Mouse (Mus musculus) testis, postnatal 14 days (tissue): ENCODE data around the gene Tmem33.

Source experiments
- DNase-seq: peaks from one replicate; pipeline ENCODE4 v3.0.0; 2021; ENCODE audit warnings: low spot score

Tmem33 gene

DNA sequence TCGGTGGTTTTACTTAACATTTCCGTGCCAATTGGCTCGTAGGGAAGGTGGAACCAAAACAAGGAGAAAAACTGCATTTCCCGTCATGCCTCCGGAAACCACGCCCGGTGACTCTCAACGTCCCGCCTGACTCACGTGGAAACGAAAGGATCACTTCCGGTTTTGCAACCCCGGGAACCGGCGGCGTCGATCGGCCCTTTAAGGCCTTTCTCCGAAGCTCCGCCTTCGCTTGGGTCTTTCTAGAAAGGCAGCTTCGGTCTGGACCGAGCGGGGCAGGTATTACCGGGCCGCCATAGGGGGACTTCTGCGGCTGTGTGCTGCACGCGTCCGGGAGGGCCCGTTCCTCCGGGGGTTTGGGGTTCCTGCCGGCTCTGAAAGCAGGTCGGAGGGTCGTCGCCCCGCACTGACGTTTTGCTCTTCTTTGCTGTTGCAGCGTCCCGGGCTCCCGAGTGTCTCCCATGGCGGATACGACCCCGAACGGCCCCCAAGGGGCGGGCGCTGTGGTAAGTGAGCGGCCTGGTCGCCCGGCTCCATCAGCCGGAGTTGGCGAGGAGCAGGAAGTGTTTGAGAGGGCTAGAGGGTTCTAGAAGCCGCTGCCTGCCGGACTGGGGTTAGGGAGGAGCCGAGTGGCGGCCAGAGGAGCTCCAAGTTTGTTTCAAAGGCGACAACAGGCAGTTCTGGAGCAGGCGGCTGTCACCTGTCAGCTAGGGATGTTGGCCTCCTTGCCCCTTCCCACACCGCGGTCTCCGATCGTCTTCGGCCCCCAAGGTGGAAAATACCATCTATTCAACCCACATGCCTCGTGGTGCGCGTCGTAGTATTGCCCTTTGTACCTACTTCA is at the start of gene Tmem33:
Tmem33 (plus strand) TSS at position 35 of the 841 bp plus-strand sequence.
- DNase-seq = peak; percentile 93

DNA sequence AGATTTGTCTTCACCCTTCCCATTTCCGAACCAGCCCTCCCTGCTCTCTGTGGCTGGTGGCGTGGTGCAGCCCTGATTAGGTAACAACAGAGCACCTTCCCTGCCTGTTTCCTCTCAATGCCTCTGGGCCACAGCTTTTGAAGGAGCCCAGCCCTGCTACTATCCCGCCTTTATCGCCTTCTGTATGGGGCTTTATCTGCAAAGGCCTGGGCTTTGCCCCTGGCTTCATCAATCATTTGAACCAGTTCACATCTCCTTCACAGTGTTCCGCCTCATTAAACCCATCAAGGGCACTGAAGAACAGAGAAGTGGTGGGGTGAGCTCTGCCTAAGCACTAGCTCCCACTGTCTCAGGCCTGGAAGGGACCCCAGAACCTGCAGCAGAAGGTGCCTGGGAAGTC is 47.2 kb upstream of the Tmem33 start:
- DNase-seq = no peak

DNA sequence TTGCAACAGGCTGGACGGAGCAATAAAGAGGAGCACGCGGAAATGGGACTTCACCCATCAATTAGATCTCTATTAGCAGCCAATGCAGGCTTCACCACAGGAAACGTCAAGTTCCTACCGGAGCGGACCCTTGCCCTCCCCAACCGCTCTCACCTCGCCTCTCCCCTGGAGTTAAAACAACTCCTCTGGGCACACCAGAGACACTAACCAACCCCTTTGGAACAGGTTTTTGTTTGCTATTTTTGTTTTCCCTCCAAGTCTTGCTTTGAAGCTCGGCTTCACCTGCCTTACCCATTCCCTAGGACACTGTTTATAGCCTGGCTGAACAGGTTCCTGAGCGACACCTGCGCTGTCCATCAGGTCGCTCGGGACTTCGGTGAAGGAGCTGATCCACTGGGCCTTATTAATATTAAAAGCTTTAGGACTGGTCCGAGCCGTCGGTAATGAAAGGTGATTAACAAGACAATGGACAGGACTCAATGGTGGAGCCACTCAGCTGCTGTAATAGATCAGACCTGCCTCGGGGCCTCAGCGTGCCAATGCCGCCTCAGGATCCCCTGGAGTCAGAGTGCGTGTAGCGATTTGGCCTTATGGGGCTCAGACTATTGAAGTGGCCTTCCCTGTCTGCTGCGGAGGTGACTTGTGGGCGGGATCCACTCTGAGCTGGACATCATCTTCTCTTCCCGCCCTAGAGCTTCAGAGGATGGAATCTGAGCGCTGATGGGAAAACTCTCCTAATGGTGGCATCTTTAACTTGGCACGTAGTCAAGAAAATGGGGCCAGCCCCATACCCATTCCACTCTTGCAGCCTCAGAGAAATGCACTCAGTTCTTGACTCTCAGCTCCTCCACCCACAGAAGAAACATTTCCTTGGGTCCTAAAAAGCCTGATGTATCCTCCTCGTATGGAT is 45.0 kb upstream of the Tmem33 start:
- DNase-seq = no peak

DNA sequence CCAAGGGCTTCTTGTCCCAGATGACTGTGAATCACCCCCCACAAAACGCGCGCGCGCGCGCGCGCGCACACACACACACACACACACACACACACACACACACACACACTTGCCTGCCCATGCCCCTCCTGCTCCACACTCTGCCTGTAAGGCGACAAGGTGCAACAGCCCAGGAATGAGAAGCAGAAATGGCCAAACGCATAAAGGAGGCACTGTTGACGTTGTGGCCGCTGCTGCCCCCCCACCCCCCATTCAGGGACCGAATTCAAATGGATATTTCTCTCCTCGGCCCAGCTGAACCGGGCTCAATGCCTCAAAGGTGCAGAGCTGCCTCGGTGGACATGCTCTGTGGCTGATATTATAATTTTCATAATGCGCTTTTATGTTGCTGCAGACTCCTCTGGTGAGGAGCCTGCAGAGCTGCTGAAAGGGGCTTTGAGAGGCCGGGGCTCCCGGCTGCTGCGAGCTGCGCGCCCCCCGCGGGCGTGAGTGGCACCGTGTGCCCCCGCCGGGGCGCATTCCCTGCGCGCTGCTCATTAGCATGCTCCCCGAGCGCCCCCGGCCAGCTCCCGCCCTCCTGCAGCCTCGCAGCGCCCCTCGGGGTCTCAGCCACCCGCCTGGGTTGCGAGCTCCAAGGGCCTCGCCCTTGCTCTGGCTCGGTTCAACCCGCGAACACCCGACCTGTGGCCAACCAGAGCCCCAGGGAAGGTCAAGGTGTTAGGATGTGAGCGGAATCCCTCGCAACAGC is 44.2 kb upstream of the Tmem33 start:
- DNase-seq = no peak

DNA sequence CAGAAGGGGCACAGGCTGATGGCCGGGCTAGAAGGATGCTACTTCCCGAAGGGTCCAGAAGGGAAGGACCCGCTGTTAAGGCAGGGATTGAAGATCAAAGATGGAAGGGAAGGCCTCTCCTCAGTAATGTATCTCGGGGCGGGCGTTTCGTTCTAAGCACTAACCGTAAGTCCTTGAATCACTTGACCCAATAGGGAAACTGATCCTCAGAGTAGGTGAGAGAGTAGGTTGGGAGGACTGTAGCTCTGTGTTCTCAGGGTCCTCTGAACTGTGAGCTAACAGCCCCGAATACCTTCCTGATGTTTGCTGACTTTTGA is 43.6 kb upstream of the Tmem33 start:
- no peak for DNase-seq

DNA sequence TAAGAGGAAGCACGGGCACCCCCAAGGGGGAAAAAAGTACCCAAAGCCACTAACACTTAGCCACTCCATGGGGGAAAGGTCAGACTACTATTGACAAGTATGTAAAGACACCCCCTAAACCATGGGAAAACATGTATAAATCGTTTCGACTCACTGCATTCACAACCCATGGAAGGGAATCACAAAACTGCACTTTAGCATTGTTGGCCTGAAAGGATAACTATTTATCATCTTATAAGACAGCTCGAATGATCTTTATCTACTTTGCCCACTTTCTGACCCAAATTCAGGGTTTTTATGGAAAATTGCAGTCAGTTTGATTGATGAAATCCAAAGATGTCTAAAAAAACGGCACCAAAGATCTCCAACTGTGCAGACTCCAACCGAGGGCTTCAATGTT is 38.5 kb upstream of the Tmem33 start:
- DNase-seq = no peak

DNA sequence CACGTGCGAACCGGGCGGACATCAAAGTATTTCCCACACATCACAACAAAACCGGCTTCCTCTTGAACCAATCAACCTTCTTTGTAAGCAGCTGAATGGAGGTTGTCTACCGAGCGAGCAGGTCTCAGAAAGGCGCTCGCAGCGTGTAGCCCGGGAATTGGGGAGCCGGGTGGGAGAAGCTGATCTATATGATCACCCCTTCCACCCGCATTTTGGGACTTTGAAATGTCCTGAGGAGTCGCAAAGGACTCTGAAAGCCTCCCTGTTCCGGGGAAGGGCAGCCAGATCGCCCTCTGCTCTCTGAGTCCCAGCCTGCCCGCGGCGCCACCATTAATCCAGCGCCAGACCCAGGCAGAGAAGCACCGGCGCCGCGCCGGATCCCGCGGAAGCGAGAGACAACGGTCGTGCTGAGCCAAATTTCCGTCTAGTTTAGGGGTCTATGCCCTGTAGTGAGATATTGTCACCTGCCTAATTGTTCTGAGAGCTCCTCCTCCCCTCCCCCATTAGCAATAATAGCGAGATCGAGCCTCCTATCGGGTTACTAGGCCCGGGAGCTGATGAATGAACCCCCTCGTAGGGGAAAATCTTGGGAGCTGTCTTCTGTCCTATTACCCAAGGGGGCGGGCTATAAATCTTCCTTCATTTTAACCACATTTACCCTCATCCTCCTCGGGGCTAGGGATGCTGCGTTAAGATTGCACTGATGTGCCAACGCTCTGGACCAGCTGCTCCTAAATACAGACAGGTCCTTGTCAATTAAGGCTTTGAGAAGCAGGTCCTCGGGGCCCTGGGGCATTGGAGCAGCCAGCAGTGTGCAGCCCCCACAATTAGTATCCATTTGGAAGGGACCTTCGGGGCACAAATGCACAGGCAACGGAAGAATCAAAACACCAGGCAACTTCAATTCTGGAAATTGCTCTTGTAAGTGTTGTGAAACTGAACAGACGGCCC is 37.6 kb upstream of the Tmem33 start:
- no peak for DNase-seq

DNA sequence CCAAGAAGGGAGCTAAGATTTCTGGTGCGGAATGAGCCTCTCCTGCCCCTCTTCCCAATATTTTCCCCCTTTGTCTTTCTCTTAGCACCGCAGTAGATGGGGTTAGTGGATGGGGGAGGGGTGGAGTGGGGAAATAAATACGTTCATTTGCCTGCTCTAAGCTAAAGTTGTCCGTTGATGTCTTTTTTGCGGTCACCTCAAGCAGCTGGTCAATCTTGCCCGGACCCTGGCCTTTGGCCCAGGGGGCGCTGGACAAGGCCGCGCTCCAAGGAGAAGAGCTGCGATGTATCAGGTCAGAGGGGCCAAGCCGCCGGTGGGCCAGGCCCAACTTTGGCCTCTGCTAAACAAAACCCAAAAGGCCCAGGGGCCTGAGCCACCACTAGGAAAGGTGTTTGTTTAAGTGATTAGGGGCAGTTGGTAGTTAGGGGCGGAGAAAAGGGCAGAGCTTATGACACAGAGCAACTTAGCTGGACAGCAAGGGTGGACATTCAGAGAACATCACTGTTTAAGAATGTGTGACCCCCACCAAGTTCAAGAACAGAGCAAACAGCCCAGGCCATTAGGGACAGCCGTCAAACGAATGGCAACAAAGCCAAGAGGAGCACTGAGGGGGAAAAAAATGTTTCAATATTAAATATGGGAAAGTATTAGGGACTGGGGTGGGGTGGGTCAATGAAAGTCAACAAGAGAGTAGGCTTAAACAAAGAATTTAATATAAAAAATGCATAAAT is 36.8 kb upstream of the Tmem33 start:
- DNase-seq = no peak

DNA sequence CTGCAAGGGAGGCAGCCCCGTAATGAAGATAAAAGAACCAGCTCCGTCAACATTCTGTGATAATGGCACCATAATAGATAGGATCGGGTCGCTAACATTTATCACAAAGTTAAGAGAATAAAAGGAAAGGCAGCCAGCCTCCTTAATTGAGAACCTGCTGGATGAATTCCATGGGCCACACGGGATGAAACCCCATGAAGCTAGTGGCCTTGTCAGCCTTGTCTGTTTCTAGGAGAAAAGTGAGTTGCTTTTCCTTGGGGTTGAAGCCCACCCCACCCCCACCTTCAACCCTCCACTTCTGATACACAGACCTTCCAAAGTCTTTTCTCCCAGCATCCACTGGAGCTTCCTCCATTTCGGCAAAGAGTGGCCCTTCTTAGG is 36.3 kb upstream of the Tmem33 start:
- DNase-seq = no peak

DNA sequence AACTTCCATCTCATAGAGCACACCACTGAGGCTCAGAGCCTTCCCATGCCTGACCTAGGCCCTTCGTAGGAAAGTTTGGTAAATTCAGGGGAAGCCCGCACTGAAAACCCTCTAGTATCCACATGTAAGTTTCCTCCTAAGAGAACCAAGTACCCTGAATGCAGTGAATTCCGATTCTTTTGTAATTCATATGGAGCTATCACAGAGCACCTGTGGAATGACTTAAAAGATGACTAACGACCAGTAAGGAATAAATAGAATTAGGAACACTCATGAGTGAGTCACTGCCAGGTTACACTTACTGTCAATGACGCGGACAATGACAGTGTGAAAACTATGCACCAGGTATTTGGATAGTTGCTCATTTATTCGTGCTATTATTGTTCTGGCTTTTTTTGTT is 34.6 kb upstream of the Tmem33 start:
- DNase-seq = no peak

DNA sequence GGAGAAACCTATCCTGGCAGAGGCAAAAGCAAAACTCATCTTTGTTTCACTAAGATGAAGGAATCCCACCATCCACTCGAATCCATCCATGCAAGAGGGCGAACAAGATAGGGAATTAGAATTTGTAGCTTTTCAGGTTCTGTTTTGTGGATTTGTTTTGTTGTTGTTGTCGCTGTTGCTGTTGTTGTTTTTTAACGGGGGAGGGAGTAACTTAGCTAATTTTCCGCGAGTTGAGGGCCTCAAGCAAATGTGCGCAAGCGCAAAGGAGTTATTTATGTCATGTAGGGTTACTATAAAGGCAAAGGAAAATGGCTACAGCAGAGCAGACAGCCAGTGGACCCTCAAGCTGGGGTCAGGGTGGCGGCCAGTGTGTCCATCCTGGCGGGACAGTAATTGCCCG is 33.1 kb upstream of the Tmem33 start:
- DNase-seq = no peak

DNA sequence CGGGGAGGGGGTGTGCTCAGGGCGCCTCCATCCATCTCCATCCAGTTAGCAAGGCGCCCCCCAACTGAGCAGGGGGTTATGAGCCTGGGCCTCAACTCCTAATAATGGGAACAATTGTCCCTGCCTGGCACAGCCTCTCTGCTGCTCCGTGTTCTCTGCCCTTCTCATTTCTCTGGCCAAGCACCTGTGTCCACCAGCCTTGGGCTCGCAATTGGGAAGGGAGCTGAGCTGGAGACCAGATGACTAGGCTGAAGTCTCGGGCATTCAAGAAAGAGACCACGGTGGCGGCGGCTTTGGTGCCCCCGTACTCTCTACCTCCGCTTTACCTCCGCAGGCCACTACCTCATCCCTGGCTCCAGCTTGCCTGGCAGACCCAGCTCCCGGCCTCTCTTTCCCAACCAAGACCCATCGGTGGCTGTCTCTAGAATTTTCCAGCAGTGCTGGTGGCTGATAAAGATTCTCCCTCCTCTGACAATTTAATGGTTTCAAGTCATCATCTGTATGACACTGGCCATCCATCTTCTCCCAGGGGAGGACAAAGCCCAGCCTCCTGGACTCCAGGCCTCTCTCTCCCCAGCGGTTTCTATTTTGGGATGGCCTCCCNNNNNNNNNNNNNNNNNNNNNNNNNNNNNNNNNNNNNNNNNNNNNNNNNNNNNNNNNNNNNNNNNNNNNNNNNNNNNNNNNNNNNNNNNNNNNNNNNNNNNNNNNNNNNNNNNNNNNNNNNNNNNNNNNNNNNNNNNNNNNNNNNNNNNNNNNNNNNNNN is 32.5 kb upstream of the Tmem33 start:
- DNase-seq = no peak

DNA sequence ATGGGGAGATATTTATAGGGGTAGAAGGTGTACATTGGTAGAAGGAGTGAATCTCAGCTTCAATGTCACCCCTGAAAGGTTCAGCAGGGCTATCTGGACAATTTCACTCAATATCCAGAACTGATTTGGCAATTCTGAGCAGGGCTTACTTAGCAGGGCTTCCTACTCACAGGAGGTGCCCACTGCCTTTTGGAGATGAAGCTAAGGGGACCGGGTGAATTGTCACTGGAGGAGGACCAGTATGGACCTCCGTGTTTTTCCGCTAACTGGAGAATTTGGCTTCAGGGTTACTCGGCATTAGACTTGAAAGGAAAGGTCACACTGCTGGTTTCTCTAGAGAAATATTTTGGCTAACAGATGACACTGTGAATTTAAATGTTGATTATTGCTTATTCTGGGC is 25.7 kb upstream of the Tmem33 start:
- DNase-seq = no peak

DNA sequence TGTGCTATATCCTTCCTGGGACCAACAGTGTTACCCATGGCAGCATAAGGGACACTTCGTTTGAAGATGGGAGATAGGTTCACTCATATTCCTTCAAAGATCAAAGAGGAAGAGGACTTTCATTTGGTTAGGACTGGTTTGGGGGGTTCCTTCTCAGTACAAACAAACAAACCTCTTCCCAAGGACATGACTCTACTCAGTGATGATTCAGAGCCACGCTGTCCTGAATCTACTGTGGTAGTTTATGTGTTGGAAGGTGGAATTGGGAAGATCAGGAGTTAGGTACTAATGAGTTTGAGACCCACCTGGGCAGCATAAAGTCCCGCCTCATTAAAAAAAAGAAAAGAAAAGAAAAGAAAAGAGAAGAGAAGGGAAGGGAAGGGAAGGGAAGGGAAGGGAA is 24.9 kb upstream of the Tmem33 start:
- DNase-seq = no peak

DNA sequence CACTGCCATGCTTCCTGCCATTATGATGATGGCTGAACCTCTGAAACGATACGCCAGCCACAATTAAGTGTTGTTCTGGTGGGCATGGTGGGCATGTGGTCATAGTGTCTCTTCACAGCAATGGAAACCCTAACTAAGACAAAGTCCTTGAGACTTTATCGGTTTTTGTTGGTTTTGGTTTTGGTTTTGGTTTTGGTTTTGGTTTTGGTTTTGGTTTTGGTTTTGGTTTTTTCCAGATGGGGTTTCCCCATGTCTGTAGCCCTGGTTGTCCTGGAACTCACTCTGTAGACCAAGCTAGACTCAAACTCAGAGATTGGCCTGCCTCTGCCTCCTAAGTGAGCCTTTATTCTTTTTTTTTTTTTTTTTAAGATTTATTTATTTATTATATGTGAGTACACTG is 23.8 kb upstream of the Tmem33 start:
- DNase-seq = no peak

DNA sequence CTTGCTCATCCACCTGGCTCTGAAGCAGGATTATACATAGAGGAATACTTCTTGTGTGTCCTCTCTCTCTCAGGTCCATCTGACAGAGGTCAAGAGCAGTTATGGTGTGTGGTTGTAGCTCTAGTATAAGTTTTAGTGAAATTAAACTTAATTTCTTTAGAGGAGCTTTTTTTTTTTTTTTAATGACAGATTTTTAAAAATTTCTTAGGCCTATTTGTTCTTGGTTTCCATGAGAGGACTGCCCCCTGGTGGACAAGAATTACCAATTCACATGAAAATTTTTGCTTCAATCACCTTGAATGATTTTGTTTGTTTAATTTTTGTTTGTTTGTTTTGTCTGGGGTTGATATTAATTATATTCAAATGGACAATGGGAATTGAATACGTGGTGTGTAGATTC is 22.1 kb upstream of the Tmem33 start:
- DNase-seq = no peak

DNA sequence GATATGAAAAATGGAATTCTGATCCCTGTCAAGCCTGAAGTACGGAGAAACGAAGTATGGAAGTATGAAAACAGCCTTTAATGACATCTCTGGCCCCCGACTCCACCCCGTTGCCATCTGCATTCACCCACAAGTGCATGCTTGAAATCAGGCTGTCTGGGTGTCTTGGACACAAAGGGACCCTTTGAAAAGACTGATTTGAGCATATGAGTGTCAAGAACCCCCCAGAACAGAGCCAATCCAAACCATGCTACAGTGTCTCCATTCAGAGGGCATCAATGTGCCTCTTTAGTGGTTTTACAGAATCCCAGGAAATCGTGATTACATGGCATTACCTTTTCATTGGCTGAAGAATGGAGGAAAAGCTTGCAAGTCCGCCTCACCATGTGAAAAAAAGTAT is 18.7 kb upstream of the Tmem33 start:
- no peak for DNase-seq

DNA sequence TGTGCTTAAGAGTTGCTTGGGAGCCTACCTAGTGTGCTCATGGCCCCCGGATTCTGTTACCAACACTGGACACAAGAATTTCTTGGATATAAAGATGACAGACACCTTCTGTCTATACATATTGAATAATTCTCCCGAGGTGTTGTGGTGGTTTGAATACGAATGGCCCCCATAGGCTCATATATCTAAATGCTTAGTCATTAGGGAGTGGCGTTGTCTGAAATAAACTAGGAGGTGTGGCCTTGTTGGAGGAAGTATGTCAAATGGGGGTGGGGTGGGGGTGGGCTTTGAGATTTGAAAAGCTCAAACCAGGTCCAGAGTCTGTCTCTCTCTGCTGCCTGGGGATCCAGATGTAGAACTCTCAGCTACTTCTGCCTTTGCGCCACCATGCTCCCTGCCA is 17.1 kb upstream of the Tmem33 start:
- no peak for DNase-seq

DNA sequence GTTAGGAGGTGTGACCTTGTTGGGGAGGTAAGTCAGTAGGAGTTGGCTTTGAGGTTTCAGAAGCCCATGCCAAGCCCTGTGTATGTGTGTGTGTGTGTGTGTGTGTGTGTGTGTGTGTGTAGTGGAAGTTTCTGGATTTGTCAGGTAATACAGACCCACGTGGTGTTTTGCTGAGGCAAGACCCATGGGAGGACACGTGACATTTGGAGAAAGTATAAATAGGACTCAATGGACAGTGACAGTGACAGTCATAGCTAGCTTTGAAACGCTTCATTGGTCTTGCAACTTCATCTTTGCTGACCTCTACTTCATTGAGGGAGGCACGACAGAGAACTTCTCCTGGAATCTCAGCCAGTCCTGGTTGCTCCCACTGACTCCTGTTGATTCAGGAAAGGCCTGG is 8.1 kb upstream of the Tmem33 start:
- DNase-seq = no peak

DNA sequence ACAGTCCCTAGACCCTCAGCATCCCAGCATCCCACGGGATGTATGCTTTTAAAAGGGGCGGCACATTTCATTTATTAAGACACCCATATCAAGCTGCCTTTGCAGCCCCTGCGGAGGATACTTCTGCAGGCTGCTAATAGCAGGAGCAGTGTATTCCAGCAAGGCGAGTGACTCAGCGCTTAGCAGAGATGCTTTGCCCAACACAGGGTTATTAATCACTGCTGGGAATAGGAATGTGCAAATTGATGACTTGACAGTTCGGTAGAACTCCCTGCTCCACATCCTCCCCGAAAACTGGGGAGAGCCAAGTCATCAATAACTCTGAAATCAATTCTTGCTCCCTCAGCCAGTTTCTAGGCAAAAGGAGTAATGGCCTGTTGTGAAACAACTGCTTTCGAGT is 4.7 kb upstream of the Tmem33 start:
- no peak for DNase-seq
